Mouse (Mus musculus): Measurements from ENCODE around the gene Lrpprc. TPM values are rescaled to one million over a fixed set of nuclear protein-coding genes. Genes with fewer than 3 reads are reported as not detected.

The Lrpprc gene
- total and polyA plus RNA-seq, 3 experiments, result 54.4 to 73.8 (median 65.9) TPM

DNA sequence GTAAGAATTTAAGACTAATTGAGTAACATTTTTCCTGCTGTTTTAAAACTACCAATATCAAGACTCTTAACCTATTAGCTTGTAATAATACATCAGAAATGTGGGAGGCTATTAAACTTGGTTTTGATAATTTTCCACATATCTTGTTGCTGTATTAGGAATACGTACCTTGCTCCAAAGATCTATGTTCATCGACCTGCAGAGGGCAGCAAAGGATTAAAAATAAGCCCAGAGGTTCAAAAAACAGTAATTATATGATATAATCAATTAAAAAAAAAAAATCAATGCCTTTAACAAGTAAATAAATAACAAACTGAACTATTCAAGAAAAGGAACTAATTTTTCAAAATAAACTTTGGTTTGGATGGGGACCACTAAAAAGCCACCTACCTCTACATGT, 34.5 kb downstream of the Lrpprc start:
- in situ Hi-C loops (cut with MboI; ENCODE audit: low pct_ligation_motif_present, low pct_unique_long_range_greater_than_20kb, low sequenced_read_pairs), result no loop called here
- no peak overlapping the region for H3K4me2 ChIP-seq (ENCODE audit: insufficient read depth, low read depth, poor library complexity, severe bottlenecking)
- H3K9me3 ChIP-seq (replicated peaks; ENCODE audit: low read length), result no peaks in the 10 kb centered on the region
- peaks cover 0 to 5% of the 10 kb centered on the region in 2 experiments; a peak in 2 of 4 replicates for H3K4me1 ChIP-seq (ENCODE audit: control insufficient read depth in 1 of 2, insufficient read depth in 2 of 2)
- H3K36me3 ChIP-seq (replicated peaks in 1 of 2; ENCODE audit: control insufficient read depth in 1 of 2, insufficient read depth in 1 of 2, low read length in 1 of 2), result peaks cover 16 to 75% of the 10 kb centered on the region in 2 experiments
- H3K9ac ChIP-seq (ENCODE audit: insufficient read depth, low read depth), result no peak overlapping the region
- TF ChIP-seq ZNF384 (IDR thresholded peaks at IDR 0.05; ENCODE audit: low read depth, low read length), result 0 out of 2 replicates have a peak, but pooled peaks have one; percentile 27
- TF ChIP-seq RAD21 (IDR thresholded peaks at IDR 0.05; ENCODE audit: low read depth, low read length), result peak; percentile 35
- no peak for TF ChIP-seq HCFC1 (IDR thresholded peaks at IDR 0.05; ENCODE audit: low read depth, low read length)
- TF ChIP-seq TCF12 (IDR thresholded peaks at IDR 0.05; ENCODE audit: low read depth, low read length), result no peak
- TF ChIP-seq CTCF (conservative IDR thresholded peaks at IDR 0.05 in 1 of 2, IDR thresholded peaks at IDR 0.05 in 1 of 2; ENCODE audit: low read depth in 2 of 2, low read length in 2 of 2), result peak in 1 of 2 experiments; percentile 44; a peak in 1 of 4 replicates
- H3K27me3 ChIP-seq (replicated peaks), result no peaks in the 10 kb centered on the region
- no peak overlapping the region for H3K4me3 ChIP-seq (replicated peaks in 1 of 3; ENCODE audit: low read depth in 2 of 3, low read length in 2 of 3, poor library complexity in 1 of 3)
- H3K27ac ChIP-seq (ENCODE audit: insufficient read depth, low read depth), result no peak overlapping the region
- no peak for DNase-seq (ENCODE audit: extremely low read depth)
- H3K79me2 ChIP-seq (replicated peaks; ENCODE audit: control insufficient read depth, extremely low read depth, insufficient read depth, poor library complexity, severe bottlenecking), result no peaks in the 10 kb centered on the region
- dilution Hi-C loops (cut with MboI; ENCODE audit: extremely low pct_ligation_motif_present, extremely low pct_unique_long_range_greater_than_20kb, low sequenced_read_pairs), result no loop called here

DNA sequence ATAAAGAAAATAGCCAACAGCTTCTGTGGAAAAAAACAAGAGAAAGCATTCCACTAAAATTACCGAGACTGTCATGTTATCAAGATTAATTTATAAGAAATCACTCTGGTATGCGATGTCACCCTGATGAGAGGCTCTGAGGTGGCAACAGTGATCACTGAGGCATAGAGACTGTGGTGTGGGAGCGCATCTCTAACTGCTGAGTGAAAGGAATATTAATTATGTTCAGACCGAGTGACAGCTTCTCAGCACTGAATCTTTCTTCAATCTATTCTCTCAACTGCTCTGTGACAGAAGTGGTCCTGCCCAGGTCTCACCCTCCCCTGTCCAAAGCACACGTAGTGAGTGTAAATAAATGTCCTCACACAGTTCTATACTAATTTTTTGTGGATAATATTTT, 37.1 kb downstream of the Lrpprc start:
- no peak for DNase-seq (ENCODE audit: extremely low read depth)
- in situ Hi-C loops (cut with MboI; ENCODE audit: low pct_ligation_motif_present, low pct_unique_long_range_greater_than_20kb, low sequenced_read_pairs) (no loop called here), dilution Hi-C loops (cut with MboI; ENCODE audit: extremely low pct_ligation_motif_present, extremely low pct_unique_long_range_greater_than_20kb, low sequenced_read_pairs) (no loop called here)
- H3K27ac ChIP-seq (ENCODE audit: insufficient read depth, low read depth), result no peak overlapping the region
- no peaks in the 10 kb centered on the region for H3K27me3 ChIP-seq (replicated peaks)
- H3K79me2 ChIP-seq (replicated peaks; ENCODE audit: control insufficient read depth, extremely low read depth, insufficient read depth, poor library complexity, severe bottlenecking), result no peaks in the 10 kb centered on the region
- H3K4me3 ChIP-seq (replicated peaks in 1 of 3; ENCODE audit: low read depth in 2 of 3, low read length in 2 of 3, poor library complexity in 1 of 3), result no peak overlapping the region
- H3K9me3 ChIP-seq (replicated peaks; ENCODE audit: low read length), result no peaks in the 10 kb centered on the region
- peaks cover 27 to 80% of the 10 kb centered on the region in 2 experiments for H3K36me3 ChIP-seq (replicated peaks in 1 of 2; ENCODE audit: control insufficient read depth in 1 of 2, insufficient read depth in 1 of 2, low read length in 1 of 2)
- TF ChIP-seq MAX (IDR thresholded peaks at IDR 0.05; ENCODE audit: low read length) (no peak), JUND (conservative IDR thresholded peaks at IDR 0.05; ENCODE audit: low read depth, low read length) (no peak)
- no peak overlapping the region for H3K4me2 ChIP-seq (ENCODE audit: insufficient read depth, low read depth, poor library complexity, severe bottlenecking)
- no peaks in the 10 kb centered on the region for H3K4me1 ChIP-seq (ENCODE audit: control insufficient read depth in 1 of 2, insufficient read depth in 2 of 2)
- no peak overlapping the region for H3K9ac ChIP-seq (ENCODE audit: insufficient read depth, low read depth)

DNA sequence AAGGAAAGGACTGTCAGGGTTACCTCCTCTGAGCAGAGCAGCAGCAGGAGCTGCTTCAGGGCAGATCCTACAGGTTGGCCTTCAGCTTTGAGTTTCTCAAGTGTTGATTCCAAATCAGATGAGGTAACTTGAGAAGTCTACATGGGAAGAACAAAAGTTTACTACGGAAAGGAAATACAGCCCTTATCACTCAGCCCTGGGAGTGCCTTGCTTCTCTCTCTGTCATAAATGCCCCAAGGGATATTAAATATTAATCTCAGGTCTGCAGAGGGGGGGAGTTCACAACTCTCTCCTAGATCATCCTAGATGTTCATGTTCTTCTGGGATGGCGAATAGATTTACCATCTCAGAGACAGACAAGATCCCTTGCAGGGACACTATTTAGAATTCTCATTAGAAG, 38.3 kb downstream of the Lrpprc start:
- Histone ChIP-seq H3K4me2 (ENCODE audit: insufficient read depth, low read depth, poor library complexity, severe bottlenecking) (no peak overlapping the region), H3K9ac (ENCODE audit: insufficient read depth, low read depth) (no peak overlapping the region), H3K79me2 (replicated peaks; ENCODE audit: control insufficient read depth, extremely low read depth, insufficient read depth, poor library complexity, severe bottlenecking) (no peaks in the 10 kb centered on the region), H3K36me3 (replicated peaks in 1 of 2; ENCODE audit: control insufficient read depth in 1 of 2, insufficient read depth in 1 of 2, low read length in 1 of 2) (peaks cover 29 to 81% of the 10 kb centered on the region in 2 experiments), H3K9me3 (replicated peaks; ENCODE audit: low read length) (no peaks in the 10 kb centered on the region), H3K4me3 (replicated peaks in 1 of 3; ENCODE audit: low read depth in 2 of 3, low read length in 2 of 3, poor library complexity in 1 of 3) (no peak overlapping the region), H3K27me3 (replicated peaks) (no peaks in the 10 kb centered on the region), H3K27ac (ENCODE audit: insufficient read depth, low read depth) (no peak overlapping the region), H3K4me1 (ENCODE audit: control insufficient read depth in 1 of 2, insufficient read depth in 2 of 2) (peaks cover 0 to 2% of the 10 kb centered on the region in 2 experiments; a peak in 1 of 4 replicates)
- no peak for TF ChIP-seq ELF1 (IDR thresholded peaks at IDR 0.05; ENCODE audit: low read depth, low read length)
- no peak for TF ChIP-seq MEF2A (IDR thresholded peaks at IDR 0.05; ENCODE audit: borderline replicate concordance, low read depth, low read length)
- TF ChIP-seq MAZ (IDR thresholded peaks at IDR 0.05; ENCODE audit: low read depth, low read length), result no peak
- no peak for TF ChIP-seq JUND (conservative IDR thresholded peaks at IDR 0.05; ENCODE audit: low read depth, low read length)
- no peak for TF ChIP-seq RAD21 (IDR thresholded peaks at IDR 0.05; ENCODE audit: low read depth, low read length)
- no peak for TF ChIP-seq NELFE (IDR thresholded peaks at IDR 0.05; ENCODE audit: low read depth, low read length)
- TF ChIP-seq ETS1 (conservative IDR thresholded peaks at IDR 0.05; ENCODE audit: low read depth, low read length), result no peak
- no peak for TF ChIP-seq CTCF (conservative IDR thresholded peaks at IDR 0.05 in 1 of 2, IDR thresholded peaks at IDR 0.05 in 1 of 2; ENCODE audit: low read depth in 2 of 2, low read length in 2 of 2)
- TF ChIP-seq MAFK (IDR thresholded peaks at IDR 0.05; ENCODE audit: insufficient replicate concordance, low read length), result no peak
- TF ChIP-seq POLR2AphosphoS2 (IDR thresholded peaks at IDR 0.05; ENCODE audit: low read depth, low read length), result no peak
- TF ChIP-seq MYC (IDR thresholded peaks at IDR 0.05; ENCODE audit: low read depth, low read length), result no peak
- TF ChIP-seq PAX5 (IDR thresholded peaks at IDR 0.05; ENCODE audit: low read length), result no peak
- TF ChIP-seq HCFC1 (IDR thresholded peaks at IDR 0.05; ENCODE audit: low read depth, low read length), result no peak
- TF ChIP-seq ZMIZ1 (IDR thresholded peaks at IDR 0.05; ENCODE audit: low read depth, low read length), result no peak
- no peak for TF ChIP-seq POLR2A (IDR thresholded peaks at IDR 0.05; ENCODE audit: low read depth, low read length)
- no peak for TF ChIP-seq SIN3A (IDR thresholded peaks at IDR 0.05; ENCODE audit: low read length)
- TF ChIP-seq GABPA (IDR thresholded peaks at IDR 0.05; ENCODE audit: insufficient replicate concordance, low read depth, low read length), result no peak
- TF ChIP-seq USF2 (conservative IDR thresholded peaks at IDR 0.05; ENCODE audit: low read depth, low read length), result no peak
- TF ChIP-seq RCOR1 (conservative IDR thresholded peaks at IDR 0.05; ENCODE audit: low read depth, low read length), result no peak
- no peak for DNase-seq (ENCODE audit: extremely low read depth)
- dilution Hi-C loops (cut with MboI; ENCODE audit: extremely low pct_ligation_motif_present, extremely low pct_unique_long_range_greater_than_20kb, low sequenced_read_pairs) (no loop called here), in situ Hi-C loops (cut with MboI; ENCODE audit: low pct_ligation_motif_present, low pct_unique_long_range_greater_than_20kb, low sequenced_read_pairs) (no loop called here)

Measured in CH12.LX (cell line).